Mouse (Mus musculus) midbrain, embryonic 13.5 days (tissue): ENCODE results near the gene Mast4. TPM values are rescaled to one million over a fixed set of nuclear protein-coding genes. Genes with fewer than 3 reads are reported as not detected.
A peak's percentile ranks its signal among the peaks of the same experiment; 100 is the strongest.

Experiments
- ATAC-seq: fragments of 200-750 bp; cut with Nextera tagmentation; 2 replicates; pipeline ENCODE4 v1.8.0; 2017; ENCODE audit warnings: mild to moderate bottlenecking, moderate TSS enrichment, moderate library complexity
- H3K27ac ChIP-seq: fragments of 300-500 bp; sonication (generic); 2 replicates; pipeline ENCODE4 v1.5.1; 2015; ENCODE audit warnings: inconsistent platforms, mild to moderate bottlenecking, moderate library complexity
- H3K27me3 ChIP-seq: fragments of 300-500 bp; sonication (generic); 2 replicates; pipeline ENCODE4 v1.6.1; 2015; ENCODE audit warnings: mild to moderate bottlenecking, inconsistent platforms
- H3K36me3 ChIP-seq: fragments of 300-500 bp; sonication (generic); 2 replicates; pipeline ENCODE4 v1.6.1; 2015; ENCODE audit warnings: mild to moderate bottlenecking, inconsistent platforms
- H3K4me1 ChIP-seq: fragments of 300-500 bp; sonication (generic); replicated peaks from 2 replicates; pipeline ENCODE4 v1.6.1; 2015; ENCODE audit warnings: inconsistent platforms
- H3K4me2 ChIP-seq: fragments of 300-500 bp; sonication (generic); replicated peaks from 2 replicates; pipeline ENCODE4 v1.6.1; 2015; ENCODE audit warnings: moderate library complexity, mild to moderate bottlenecking, inconsistent platforms
- H3K4me3 ChIP-seq: fragments of 300-500 bp; sonication (generic); replicated peaks from 2 replicates; pipeline ENCODE4 v1.5.1; 2015; ENCODE audit warnings: mild to moderate bottlenecking, inconsistent platforms
- H3K9ac ChIP-seq: fragments of 300-500 bp; sonication (generic); replicated peaks from 2 replicates; pipeline ENCODE4 v1.6.1; 2015; ENCODE audit warnings: mild to moderate bottlenecking, inconsistent platforms
- H3K9me3 ChIP-seq: fragments of 300-500 bp; sonication (generic); 2 replicates; pipeline ENCODE4 v1.6.1; 2016; ENCODE audit warnings: mild to moderate bottlenecking, inconsistent platforms
- WGBS: fragments of 180-500 bp; shearing (Covaris S2); methylation state at CpG from one replicate; pipeline ENCODE4 v1.1.7; 2015; 5-methylcytosine and 5-hydroxymethylcytosine counted together
- polyA plus RNA-seq: library from polyadenylated mRNA; unstranded; fragments of >200 nt; fragmentation: Nextera tagmentation; extraction: Ambion mirVana; gene quantifications from 2 replicates; pipeline ENCODE4 v1.2.1, GENCODE M21; 2015

Gene Mast4
- polyA plus RNA-seq, 1 experiment from 2014 or later, result 33.4 TPM

DNA sequence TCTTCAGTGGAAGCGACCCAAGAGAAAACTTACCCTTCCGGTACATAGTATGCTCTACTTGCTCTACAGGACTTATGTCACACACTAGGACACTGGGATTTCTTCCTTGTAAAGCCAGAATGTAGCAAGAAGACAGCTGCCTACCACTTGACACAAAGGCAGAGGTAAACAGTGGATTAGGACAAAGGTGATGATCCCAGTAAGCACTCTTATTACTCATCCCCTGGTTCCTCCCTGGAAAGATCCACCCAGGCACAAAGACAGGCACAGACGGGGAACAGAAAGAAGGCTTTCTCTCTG lies 476.8 kb downstream of the Mast4 start:
- Histone ChIP-seq H3K9me3 (no peaks in the 10 kb centered on the region), H3K4me1 (no peaks in the 10 kb centered on the region), H3K4me3 (no peak overlapping the region), H3K36me3 (no peaks in the 10 kb centered on the region), H3K4me2 (no peak overlapping the region), H3K27me3 (no peaks in the 10 kb centered on the region), H3K9ac (no peak overlapping the region), H3K27ac (no peak overlapping the region)
- 93% methylated on average over 3 of the region's 3 CpGs for WGBS
- ATAC-seq, result no peak

DNA sequence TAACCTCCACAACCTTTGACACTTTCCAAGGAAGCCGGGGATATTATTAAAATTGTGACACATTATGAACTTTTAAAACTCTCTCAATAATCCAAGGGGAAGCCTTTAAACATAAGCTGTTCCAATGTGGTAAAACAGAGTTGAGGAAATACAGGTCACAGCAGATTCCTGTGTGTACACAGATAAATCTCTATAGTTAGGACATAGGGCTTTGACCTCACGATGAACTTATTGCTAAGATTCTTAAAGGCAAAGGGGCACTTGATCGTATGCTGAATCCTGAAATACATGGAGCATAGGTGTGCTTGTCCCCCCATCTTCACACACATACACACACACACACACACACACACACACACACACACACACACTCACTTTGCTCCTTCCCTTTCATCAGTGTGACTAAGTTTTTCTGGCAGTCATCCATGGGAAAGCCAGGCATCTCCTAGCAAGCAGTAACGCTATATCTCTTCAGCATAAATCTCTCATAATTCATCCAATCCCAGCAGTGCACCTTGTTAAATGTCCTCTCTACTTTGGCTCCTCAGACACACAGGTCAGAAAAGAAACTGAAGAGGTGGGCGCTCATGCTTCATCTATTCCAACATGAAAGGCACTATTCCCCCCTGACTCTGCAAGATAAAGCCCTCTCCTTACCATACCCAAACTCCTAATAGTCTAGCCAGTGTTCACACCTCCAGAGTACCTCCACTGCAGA lies 477.3 kb downstream of the Mast4 start:
- H3K4me1 ChIP-seq, result no peaks in the 10 kb centered on the region
- no peak overlapping the region for H3K4me2 ChIP-seq
- H3K4me3 ChIP-seq, result no peak overlapping the region
- 93% methylated on average over 5 of the region's 5 CpGs for WGBS
- H3K9ac ChIP-seq, result no peak overlapping the region
- H3K36me3 ChIP-seq, result no peaks in the 10 kb centered on the region
- no peak overlapping the region for H3K27ac ChIP-seq
- no peaks in the 10 kb centered on the region for H3K27me3 ChIP-seq
- H3K9me3 ChIP-seq, result no peaks in the 10 kb centered on the region
- no peak for ATAC-seq

DNA sequence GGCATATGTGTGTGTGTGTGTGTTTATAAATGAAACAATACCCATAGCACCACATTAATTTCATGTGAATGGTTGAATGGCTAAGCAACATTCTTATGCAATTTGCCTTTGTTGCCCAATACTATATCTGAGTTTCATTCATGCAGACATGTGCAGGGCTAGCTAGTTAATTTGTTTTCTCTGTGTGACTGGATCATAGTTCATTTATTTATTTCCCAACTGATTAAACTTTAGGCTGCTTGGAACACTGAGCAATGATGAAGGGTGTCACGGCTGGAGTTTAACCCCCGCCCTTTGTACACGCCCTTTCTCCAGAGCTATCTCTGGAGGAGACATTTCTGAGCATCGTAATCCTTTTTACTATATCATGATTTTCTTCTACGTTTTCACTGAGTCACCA lies 481.4 kb downstream of the Mast4 start:
- Histone ChIP-seq H3K4me2 (no peak overlapping the region), H3K9ac (no peak overlapping the region), H3K27me3 (no peaks in the 10 kb centered on the region), H3K27ac (no peak overlapping the region), H3K9me3 (no peaks in the 10 kb centered on the region), H3K4me3 (no peak overlapping the region), H3K36me3 (no peaks in the 10 kb centered on the region), H3K4me1 (peaks cover 9% of the 10 kb centered on the region; the same call in 1 of the 2 replicates)
- WGBS, result 89% methylated on average over 5 of the region's 5 CpGs
- ATAC-seq, result no peak

DNA sequence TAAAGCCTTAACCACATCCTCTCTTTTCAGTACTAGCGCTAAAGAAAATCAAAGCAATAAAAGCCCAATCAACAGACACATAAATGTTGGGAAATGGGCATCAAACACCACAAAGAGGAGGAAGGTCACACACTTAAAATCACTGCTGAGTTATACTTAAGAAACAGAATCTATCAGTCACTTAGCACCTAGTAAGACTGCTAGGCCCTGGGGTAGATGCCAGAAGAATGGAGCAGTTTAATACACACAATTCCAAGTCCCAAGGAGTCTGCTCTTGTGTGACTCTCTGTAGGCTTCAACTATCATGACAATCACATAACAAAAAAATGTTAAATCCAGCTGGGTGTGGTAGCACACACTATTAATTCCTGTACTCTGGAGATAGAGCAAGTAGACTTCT lies 483.0 kb downstream of the Mast4 start:
- Histone ChIP-seq H3K27ac (no peak overlapping the region), H3K36me3 (no peaks in the 10 kb centered on the region), H3K27me3 (no peaks in the 10 kb centered on the region), H3K9me3 (no peaks in the 10 kb centered on the region), H3K4me3 (no peak overlapping the region), H3K4me1 (peaks cover 9% of the 10 kb centered on the region; the same call in 1 of the 2 replicates), H3K9ac (no peak overlapping the region), H3K4me2 (no peak overlapping the region)
- 88% methylated on average over 1 of the region's 1 CpGs for WGBS
- ATAC-seq, result no peak

DNA sequence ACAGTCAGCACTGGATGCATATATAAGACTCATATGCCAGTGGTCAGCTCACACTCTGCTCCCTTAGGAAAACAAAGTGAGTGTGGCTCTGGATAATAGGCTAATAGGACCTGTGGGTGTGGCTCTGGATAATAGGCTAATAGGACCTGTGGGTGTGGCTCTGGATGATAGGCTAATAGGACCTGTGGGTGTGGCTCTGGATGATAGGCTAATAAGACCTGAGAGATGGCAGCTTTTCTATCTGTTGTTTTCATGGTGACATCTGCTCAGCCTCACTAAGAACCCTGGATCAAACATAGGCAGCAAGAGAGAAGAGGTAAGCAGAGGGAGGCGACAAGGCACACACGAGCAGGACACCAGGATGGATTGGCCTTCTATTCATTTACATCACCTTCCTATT lies 483.7 kb downstream of the Mast4 start:
- H3K27ac ChIP-seq, result no peak overlapping the region; the same call in 1 of the 2 replicates
- WGBS, result 72% methylated on average over 2 of the region's 2 CpGs
- no peak overlapping the region for H3K9ac ChIP-seq
- no peak for ATAC-seq
- no peaks in the 10 kb centered on the region for H3K9me3 ChIP-seq
- no peaks in the 10 kb centered on the region for H3K27me3 ChIP-seq
- peaks cover 9% of the 10 kb centered on the region; the same call in 1 of the 2 replicates for H3K4me1 ChIP-seq
- H3K4me3 ChIP-seq, result no peak overlapping the region
- H3K4me2 ChIP-seq, result no peak overlapping the region
- H3K36me3 ChIP-seq, result no peaks in the 10 kb centered on the region

DNA sequence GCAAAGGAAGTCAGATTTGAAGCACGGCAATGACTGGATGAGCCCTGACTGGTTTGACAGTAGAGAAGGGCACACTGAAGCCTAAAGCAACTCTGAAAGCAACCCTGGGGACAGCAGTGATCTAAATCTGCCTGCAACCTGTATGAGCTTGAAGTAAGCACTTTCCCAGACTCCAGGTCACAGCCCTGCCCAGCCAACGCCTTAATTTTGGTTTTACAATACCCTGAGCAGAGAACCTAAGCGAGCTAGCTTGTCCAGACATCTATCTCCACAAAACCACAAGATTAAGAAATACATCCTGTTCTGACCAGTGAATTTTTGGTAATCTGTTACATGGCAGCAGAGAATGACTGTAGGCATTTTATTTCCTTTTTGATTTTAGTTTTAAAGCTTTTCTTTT lies 485.2 kb downstream of the Mast4 start:
- Histone ChIP-seq H3K9ac (no peak overlapping the region), H3K4me3 (no peak overlapping the region), H3K27me3 (no peaks in the 10 kb centered on the region), H3K4me1 (peaks cover 9% of the 10 kb centered on the region; the same call in 1 of the 2 replicates), H3K9me3 (no peaks in the 10 kb centered on the region), H3K36me3 (no peaks in the 10 kb centered on the region), H3K27ac (no peak overlapping the region), H3K4me2 (no peak overlapping the region)
- no peak for ATAC-seq
- WGBS, result 76% methylated on average over 3 of the region's 3 CpGs

DNA sequence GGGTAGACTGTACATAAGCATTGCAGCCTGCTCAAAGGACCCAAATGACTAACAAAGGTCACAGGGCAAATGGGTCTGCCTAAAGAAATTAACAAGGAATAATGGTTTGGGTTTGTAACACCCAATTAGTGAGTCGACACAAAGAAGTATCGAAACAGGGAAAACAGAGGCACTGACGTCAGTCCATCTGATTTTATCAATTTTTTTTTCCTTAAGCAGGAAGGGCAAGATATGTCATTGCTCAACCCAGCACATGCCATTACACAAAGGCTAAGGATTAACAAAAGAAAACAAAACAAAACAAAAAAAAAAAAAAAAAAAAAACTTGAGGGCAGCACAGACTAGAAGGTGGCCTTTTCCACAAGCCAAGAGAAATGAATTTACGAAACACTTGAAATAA lies 487.8 kb downstream of the Mast4 start:
- H3K36me3 ChIP-seq, result no peaks in the 10 kb centered on the region
- H3K9me3 ChIP-seq, result no peaks in the 10 kb centered on the region
- peaks cover 19% of the 10 kb centered on the region for H3K4me1 ChIP-seq
- H3K9ac ChIP-seq, result no peak overlapping the region
- H3K27ac ChIP-seq, result no peak overlapping the region
- no peak for ATAC-seq
- H3K4me3 ChIP-seq, result no peak overlapping the region
- H3K27me3 ChIP-seq, result no peaks in the 10 kb centered on the region
- no peak overlapping the region for H3K4me2 ChIP-seq
- whole genome bisulfite sequencing, result 77% methylated on average over 4 of the region's 4 CpGs

DNA sequence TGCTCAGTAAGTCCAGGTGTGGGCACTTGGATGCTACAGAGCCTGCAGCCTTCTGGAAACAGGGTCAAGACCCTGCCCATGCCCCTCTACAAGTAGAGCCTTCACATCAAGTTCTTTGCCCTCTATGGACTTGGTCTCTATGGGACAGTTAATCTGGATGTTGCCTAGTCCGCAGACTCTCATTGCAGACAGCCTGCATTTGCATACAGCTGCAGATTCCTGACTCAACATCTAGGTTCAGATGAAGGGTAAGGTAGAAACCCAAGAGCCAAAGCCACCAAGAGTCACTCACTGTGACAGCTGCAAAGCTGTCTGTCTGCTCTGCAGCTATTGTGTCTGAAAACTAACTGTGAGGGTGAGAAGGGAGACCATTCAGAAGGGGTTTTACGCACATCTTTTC lies 491.6 kb downstream of the Mast4 start:
- H3K27ac ChIP-seq, result peak overlapping the region; percentile 31; the same call in 1 of the 2 replicates
- WGBS, result 38% methylated on average over 2 of the region's 2 CpGs
- ATAC-seq, result peak; percentile 45
- no peaks in the 10 kb centered on the region for H3K27me3 ChIP-seq
- no peaks in the 10 kb centered on the region for H3K36me3 ChIP-seq
- no peaks in the 10 kb centered on the region for H3K9me3 ChIP-seq
- no peak overlapping the region for H3K4me2 ChIP-seq
- H3K4me3 ChIP-seq, result no peak overlapping the region
- H3K9ac ChIP-seq, result no peak overlapping the region
- H3K4me1 ChIP-seq, result peaks cover 23% of the 10 kb centered on the region

DNA sequence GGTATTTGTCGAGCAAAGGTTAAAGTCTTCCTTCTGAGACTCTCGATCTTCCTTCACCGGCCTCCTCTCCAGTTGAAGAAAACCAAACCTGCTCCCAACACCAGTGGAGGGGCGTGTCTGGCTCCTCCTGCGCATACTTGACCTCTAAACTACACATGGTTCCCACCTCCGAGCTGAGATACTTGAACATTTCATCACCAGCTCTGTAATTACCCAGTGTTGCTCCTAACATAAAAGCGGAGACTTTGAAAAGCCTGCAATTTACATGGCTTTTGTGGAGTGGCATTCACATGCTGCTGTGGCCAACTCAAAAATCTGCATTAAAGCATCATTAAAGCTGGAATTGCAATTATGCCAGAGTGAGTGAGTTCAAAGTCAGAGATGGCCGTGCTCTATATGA lies 492.1 kb downstream of the Mast4 start:
- Histone ChIP-seq H3K4me2 (no peak overlapping the region), H3K9me3 (no peaks in the 10 kb centered on the region), H3K4me1 (peaks cover 23% of the 10 kb centered on the region), H3K9ac (no peak overlapping the region), H3K27me3 (no peaks in the 10 kb centered on the region), H3K4me3 (no peak overlapping the region), H3K27ac (0 out of 2 replicates have a peak overlapping the region, but pooled peaks have one; percentile 31), H3K36me3 (no peaks in the 10 kb centered on the region)
- 68% methylated on average over 8 of the region's 8 CpGs for WGBS
- no peak for ATAC-seq

DNA sequence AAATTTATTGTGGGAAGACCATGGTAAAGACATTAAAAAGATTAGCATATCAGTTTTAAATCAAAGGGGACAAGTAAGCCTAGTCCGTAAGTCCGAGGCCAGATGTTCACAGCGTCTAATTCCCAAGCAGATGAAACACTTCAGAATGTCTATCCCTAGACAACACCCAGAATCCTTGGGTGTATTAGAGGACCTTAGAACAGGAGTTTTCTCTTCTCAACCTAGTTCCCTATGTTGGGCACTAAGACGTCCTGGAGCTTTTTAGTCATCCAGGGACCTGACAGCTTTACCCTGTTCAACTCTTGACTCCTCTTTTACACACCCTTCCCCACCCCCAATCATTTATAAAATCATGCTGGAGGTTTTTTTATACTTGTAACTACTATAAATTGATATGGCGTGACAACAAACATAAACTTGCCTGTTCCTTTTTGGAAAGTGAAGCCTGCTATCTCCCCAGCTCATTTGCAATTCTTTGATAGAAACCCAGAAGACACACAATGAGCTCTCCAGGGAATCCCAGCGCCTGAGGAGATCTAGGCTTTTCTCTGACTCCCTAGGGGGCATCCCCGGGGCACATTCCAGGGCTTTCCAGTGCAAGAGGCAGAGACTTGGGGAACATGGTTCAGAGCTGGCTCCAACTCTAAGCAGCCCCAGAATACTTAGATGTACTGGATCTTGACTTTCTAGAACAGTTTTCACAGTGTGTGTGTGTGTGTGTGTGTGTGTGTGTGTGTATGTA lies 494.4 kb downstream of the Mast4 start:
- Histone ChIP-seq H3K4me2 (no peak overlapping the region), H3K4me1 (peaks cover 26% of the 10 kb centered on the region), H3K27me3 (no peaks in the 10 kb centered on the region), H3K9ac (no peak overlapping the region), H3K4me3 (no peak overlapping the region), H3K27ac (no peak overlapping the region), H3K36me3 (no peaks in the 10 kb centered on the region), H3K9me3 (no peaks in the 10 kb centered on the region)
- no peak for ATAC-seq
- WGBS, result 22% methylated on average over 7 of the region's 7 CpGs

DNA sequence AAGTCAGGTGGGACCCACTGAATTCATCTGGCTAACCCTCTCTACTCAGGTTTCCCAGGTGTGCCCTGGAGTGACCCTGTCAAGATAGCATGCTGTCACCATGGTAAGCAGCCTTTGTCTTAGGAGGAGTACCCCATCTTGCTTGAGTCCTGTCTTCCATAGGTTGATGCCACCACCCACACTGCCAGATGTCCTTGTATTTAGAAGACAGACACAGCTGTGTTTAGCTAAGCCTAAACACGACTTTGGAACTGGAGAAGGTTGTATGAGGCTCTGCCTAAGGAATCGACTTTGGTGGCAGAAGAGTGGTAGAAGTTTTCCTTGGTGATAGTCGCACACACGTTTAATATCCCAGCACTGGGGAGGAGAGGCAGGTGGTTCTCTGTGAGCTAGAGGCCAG lies 496.9 kb downstream of the Mast4 start:
- H3K4me2 ChIP-seq, result no peak overlapping the region
- H3K9me3 ChIP-seq, result no peaks in the 10 kb centered on the region
- 82% methylated on average over 4 of the region's 4 CpGs for WGBS
- H3K27me3 ChIP-seq, result no peaks in the 10 kb centered on the region
- no peaks in the 10 kb centered on the region for H3K36me3 ChIP-seq
- H3K9ac ChIP-seq, result no peak overlapping the region
- peaks cover 20% of the 10 kb centered on the region for H3K4me1 ChIP-seq
- H3K4me3 ChIP-seq, result no peak overlapping the region
- no peak for ATAC-seq
- no peak overlapping the region for H3K27ac ChIP-seq

DNA sequence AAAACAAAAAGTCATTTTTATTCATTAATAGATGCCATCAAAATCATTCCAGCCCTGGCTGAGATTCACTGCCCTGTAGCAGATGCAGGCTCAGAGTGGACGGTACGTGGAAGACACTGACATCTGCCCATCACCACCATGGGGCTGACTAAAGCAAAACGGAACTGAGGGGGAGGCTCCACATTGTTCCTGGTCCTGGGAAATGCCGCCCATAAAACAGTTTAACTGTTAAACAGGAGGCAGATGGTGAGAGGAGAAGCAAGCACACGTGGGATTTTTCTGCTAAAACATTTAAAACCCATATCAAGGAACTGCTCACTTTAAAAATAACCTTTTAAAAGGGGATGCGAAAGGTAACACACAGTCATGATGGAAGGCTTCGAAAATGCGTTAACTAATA lies 499.0 kb downstream of the Mast4 start:
- Histone ChIP-seq H3K27me3 (no peaks in the 10 kb centered on the region), H3K4me3 (no peak overlapping the region), H3K4me2 (no peak overlapping the region), H3K4me1 (peaks cover 11% of the 10 kb centered on the region), H3K27ac (no peak overlapping the region), H3K36me3 (no peaks in the 10 kb centered on the region), H3K9me3 (no peaks in the 10 kb centered on the region), H3K9ac (no peak overlapping the region)
- WGBS, result 70% methylated on average over 8 of the region's 8 CpGs
- no peak for ATAC-seq
